Mouse (Mus musculus): ENCODE results near the gene Prkch. TPM values are rescaled to one million over a fixed set of nuclear protein-coding genes. Genes with fewer than 3 reads are reported as not detected.

Prkch gene
- total RNA-seq, 2 experiments from 2014 or later: 16.1 to 18.8 TPM

- intact Hi-C loops (cut with DNase I): no loop called here
- DNase-seq (ENCODE audit: low spot score): no peak
These were observed 22.9 kb downstream of the Prkch start for GRCm38 (mm10) chr12:73607381-73608064.

- DNase-seq (ENCODE audit: low spot score): no peak
- intact Hi-C loops (cut with DNase I): no loop called here
These were observed 23.4 kb downstream of the Prkch start for GRCm38 (mm10) chr12:73608065-73608397.

GRCm38 (mm10) chr12:73609262-73609661 is 24.7 kb downstream of the Prkch start:
- intact Hi-C loops (cut with DNase I): no loop called here
- no peak for DNase-seq (ENCODE audit: low spot score)

GRCm38 (mm10) chr12:73609676-73610545 is 25.3 kb downstream of the Prkch start:
- intact Hi-C loops (cut with DNase I): no loop called here

GRCm38 (mm10) chr12:73610831-73611370 is 26.3 kb downstream of the Prkch start:
- intact Hi-C loops (cut with DNase I): no loop called here
- DNase-seq (ENCODE audit: low spot score): no peak

More at GRCm38 (mm10) chr12:73609676-73610545, 25.3 kb downstream of the Prkch start:
- no peak for DNase-seq (ENCODE audit: low spot score)

- intact Hi-C loops (cut with DNase I): no loop called here
- DNase-seq (ENCODE audit: low spot score): no peak
These were observed 27.1 kb downstream of the Prkch start for GRCm38 (mm10) chr12:73611741-73612140.

- intact Hi-C loops (cut with DNase I): no loop called here
These were observed 28.6 kb downstream of the Prkch start for GRCm38 (mm10) chr12:73613183-73613582.

GRCm38 (mm10) chr12:73617652-73618051 is 33.1 kb downstream of the Prkch start:
- DNase-seq (ENCODE audit: low spot score): peak; percentile 39
- intact Hi-C loops (cut with DNase I): no loop called here

More at GRCm38 (mm10) chr12:73613183-73613582, 28.6 kb downstream of the Prkch start:
- DNase-seq (ENCODE audit: low spot score): no peak

GRCm38 (mm10) chr12:73625277-73626032 is 40.9 kb downstream of the Prkch start:
- intact Hi-C loops (cut with DNase I): no loop called here
- DNase-seq (ENCODE audit: low spot score): no peak

- intact Hi-C loops (cut with DNase I): no loop called here
- no peak for DNase-seq (ENCODE audit: low spot score)
These were observed 43.3 kb downstream of the Prkch start for GRCm38 (mm10) chr12:73627902-73628301.

- intact Hi-C loops (cut with DNase I): loop anchor here (5.0 kb wide), 3 partner anchors 42 to 57 kb away; no protein-coding TSS in a partner anchor
- DNase-seq (ENCODE audit: low spot score): no peak
These were observed 46.0 kb downstream of the Prkch start for GRCm38 (mm10) chr12:73630596-73630995.

- DNase-seq (ENCODE audit: low spot score): no peak
- intact Hi-C loops (cut with DNase I): loop anchor here (5.0 kb wide), 3 partner anchors 41 to 56 kb away; no protein-coding TSS in a partner anchor
These were observed 46.6 kb downstream of the Prkch start for GRCm38 (mm10) chr12:73631148-73631547.

- no peak for DNase-seq (ENCODE audit: low spot score)
- intact Hi-C loops (cut with DNase I): loop anchor here (5.0 kb wide), 3 partner anchors 40 to 55 kb away; no protein-coding TSS in a partner anchor
These were observed 48.2 kb downstream of the Prkch start for GRCm38 (mm10) chr12:73632671-73633244.

GRCm38 (mm10) chr12:73633707-73634106 is 49.1 kb downstream of the Prkch start:
- intact Hi-C loops (cut with DNase I): loop anchor here (5.0 kb wide), 3 partner anchors 39 to 54 kb away; no protein-coding TSS in a partner anchor
- DNase-seq (ENCODE audit: low spot score): no peak

GRCm38 (mm10) chr12:73639571-73639970 is 55.0 kb downstream of the Prkch start:
- no peak for DNase-seq (ENCODE audit: low spot score)
- intact Hi-C loops (cut with DNase I): no loop called here

GRCm38 (mm10) chr12:73641183-73641582 is 56.6 kb downstream of the Prkch start:
- no peak for DNase-seq (ENCODE audit: low spot score)
- intact Hi-C loops (cut with DNase I): no loop called here

- intact Hi-C loops (cut with DNase I): no loop called here
- no peak for DNase-seq (ENCODE audit: low spot score)
These were observed 60.6 kb downstream of the Prkch start for GRCm38 (mm10) chr12:73645216-73645615.

- intact Hi-C loops (cut with DNase I): no loop called here
- no peak for DNase-seq (ENCODE audit: low spot score)
These were observed 63.1 kb downstream of the Prkch start for GRCm38 (mm10) chr12:73647686-73648085.

GRCm38 (mm10) chr12:73656568-73657204 is 72.1 kb downstream of the Prkch start:
- intact Hi-C loops (cut with DNase I): no loop called here

More at GRCm38 (mm10) chr12:73656568-73657204, 72.1 kb downstream of the Prkch start:
- no peak for DNase-seq (ENCODE audit: low spot score)
